Mouse (Mus musculus) megakaryocyte, embryonic 14.5 days (primary cell): ENCODE measurements around the gene Plcd1.

Source experiments
- FLI1 ChIP-seq: IDR thresholded peaks from 2 replicates; pipeline ENCODE4 v1.6.1; 2012; ENCODE audit warnings: low read length, inconsistent platforms, mixed read lengths
- GATA1 ChIP-seq: IDR thresholded peaks from 3 replicates; pipeline ENCODE4 v1.6.1; 2012; ENCODE audit warnings: mixed read lengths, low read length, inconsistent platforms, borderline replicate concordance

- TF ChIP-seq FLI1: no peak
- TF ChIP-seq GATA1: no peak
These were observed 29.5 kb upstream of the Plcd1 start for GRCm38 (mm10) chr9:119122596-119123369.
